Mouse (Mus musculus): ENCODE results near the gene Pagr1b.
A peak's percentile ranks its signal among the peaks of the same experiment; 100 is the strongest.

Gene Pagr1b

DNA sequence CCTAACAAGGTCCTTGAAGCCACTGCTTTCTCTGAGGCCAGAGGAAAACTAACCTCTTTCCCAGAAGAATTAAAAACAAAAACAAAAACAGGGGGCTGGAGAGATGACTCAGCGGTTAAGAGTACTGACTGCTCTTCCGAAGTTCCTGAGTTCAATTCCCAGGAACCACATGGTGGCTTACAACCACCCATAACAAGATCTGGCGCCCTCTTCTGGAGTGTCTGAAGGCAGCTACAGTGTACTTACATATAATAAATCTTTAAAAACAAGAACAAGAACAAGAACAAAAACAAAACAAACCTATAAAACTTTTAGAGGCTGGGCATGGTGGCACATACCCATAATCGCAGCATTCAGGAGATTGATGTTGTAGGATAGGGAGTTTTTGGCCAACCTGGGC is 19.8 kb downstream of the Pagr1b start:
- no peak for DNase-seq (ENCODE audit: extremely low spot score)

DNA sequence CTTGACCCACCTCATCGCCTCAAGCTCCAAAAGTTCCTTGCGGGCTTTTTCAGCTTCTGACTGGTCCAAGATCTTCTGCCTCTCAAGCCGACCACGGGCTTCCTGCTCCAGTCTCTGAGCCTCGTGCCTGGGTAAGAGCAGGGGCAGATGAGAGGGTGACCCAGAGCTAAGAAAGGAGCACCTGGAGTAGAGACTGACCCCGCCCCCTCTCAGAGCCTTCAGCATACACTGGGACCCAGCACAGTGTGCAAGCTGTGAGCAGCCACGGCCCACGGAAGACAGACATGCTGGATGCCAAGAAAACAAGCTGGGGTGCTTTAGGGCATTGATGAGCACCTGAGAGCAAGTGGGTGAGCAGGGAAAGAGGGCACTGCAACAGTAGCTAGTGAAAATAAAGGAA is 27.5 kb downstream of the Pagr1b start:
- no peak for DNase-seq (ENCODE audit: extremely low spot score)

DNA sequence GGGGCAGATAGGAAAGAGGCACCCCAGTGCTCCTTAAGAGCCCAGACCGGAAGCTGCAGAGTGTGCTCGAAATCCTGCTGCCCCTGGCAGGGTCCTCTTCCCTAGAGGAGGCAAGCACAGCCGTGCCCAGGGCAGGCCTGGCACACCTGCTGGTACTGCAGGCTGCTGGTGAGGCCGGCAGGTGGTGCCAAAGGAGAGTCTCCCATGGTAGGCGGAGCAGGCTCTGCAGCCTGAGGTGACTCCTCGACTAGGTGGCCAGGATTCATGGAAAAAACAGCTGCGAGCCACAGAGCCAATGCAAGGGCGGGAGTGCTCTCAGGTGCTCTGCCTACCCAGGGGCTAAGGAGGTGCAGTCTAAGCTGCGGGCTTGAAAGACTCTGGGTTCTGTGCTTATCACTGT is 30.0 kb downstream of the Pagr1b start:
- DNase-seq (ENCODE audit: extremely low spot score) = no peak

DNA sequence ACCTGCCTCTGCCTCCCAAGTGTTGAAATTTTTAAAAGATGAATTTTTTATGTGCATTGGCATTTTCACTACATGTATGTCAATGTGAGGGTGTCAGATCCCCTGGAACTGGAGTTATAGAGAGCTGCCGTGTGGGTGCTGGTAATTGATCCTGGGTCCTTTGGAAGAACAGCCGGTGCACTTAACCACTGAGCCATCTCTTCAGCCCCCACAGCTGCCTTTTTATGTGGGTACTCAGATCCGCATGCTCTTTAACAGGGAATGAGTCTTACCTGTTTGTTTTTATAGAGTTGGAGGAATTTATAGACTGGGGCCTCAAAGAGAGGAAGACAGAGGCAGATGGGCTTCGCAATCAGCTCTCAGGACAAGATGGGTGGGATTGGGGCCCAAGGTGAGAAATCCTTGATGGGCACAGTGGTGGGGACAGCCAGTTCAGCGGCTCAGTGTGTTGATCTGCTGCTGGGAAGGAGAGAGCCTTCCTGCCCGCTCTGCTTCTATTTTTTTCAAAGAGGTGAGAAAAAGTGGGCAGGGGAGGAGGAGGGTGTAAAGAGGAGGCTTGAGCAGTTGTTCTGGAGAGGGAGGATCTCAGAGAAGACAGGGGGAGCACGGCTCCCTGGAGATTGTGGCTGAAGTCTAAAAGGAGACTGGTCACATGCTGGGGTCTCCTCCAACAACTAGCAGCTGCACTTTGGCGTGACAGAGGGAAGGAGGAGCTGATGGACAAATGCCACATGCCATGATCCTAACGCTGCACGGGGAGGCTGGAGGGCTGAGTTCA is 31.4 kb downstream of the Pagr1b start:
- DNase-seq (ENCODE audit: extremely low spot score) = no peak

DNA sequence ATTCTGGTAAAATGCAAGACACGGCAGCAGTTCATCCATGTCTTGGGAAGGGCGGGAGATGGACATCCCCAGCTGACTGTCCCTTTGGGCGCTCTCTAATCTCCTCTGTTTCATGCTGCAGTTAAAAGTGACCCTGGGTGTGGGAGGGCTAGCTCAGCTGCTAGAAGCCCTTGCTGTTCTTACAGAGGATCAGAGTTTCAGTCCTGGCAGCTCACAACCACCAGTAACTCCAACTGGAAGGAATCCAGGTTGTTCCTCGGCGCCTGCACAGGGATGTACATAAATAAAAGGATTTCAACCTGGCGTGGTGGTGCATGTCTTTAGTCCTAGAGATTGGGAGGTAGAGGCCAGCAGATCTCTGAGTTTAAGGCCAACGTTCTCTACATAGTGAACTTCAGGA is 33.2 kb downstream of the Pagr1b start:
- no peak for DNase-seq (ENCODE audit: extremely low spot score)

DNA sequence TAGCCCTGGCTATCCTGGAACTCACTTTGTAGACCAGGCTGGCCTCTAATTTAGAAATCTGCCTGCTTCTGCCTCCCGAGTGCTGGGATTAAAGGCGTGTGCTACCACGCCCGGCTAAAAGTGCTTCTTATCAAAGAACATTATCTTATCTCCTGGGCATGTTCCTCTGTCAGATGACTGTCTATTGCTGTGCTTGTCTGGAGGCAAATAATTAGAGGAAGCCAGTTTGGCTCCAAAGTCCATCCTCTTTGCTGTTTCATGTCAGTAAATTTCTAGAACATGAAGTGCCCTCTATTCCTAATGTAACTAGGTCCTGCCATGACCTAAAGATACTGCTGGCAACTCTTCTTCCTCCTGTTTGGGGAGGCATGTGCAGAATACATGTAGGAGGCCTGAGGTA is 34.2 kb downstream of the Pagr1b start:
- no peak for DNase-seq (ENCODE audit: extremely low spot score)

DNA sequence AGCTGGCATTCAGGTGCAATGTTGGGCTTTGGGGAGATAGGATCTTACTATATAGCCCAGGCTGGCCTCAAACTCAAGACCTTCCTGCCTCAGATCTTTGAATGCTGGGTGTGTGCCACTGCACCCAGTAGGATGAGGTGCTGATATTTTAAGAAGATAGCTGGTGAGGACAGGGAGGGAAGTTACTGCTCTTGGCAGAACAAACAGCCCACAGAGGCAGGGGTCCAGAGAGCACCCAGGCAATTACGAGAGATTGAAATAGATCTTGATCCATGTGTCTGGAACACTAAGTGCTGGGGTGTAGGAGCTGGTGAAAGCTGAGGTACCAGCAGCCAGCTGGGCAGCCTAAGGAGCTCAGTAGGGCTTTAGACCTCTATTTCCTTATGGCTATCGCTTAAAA is 34.7 kb downstream of the Pagr1b start:
- no peak for DNase-seq (ENCODE audit: extremely low spot score)

DNA sequence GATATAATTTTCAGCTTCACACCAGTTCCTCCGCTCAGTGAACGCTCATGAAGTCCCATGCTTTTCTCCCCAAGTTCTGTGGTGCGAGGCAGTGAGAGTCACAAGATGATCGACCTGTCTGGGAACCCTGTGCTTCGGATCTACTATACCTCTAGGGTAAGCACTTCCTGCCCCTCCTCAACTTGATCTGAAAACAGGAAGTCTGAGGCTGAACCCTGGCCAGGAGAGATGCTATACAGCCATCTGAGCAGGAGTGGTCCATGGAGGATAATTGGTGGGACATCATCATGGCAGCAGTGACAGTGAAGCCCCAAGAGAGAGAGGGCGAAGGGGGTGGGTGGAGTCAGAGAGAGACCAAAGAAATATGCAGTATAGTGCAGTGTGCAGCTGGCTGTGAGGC is 37.4 kb downstream of the Pagr1b start:
- DNase-seq (ENCODE audit: extremely low spot score) = no peak

DNA sequence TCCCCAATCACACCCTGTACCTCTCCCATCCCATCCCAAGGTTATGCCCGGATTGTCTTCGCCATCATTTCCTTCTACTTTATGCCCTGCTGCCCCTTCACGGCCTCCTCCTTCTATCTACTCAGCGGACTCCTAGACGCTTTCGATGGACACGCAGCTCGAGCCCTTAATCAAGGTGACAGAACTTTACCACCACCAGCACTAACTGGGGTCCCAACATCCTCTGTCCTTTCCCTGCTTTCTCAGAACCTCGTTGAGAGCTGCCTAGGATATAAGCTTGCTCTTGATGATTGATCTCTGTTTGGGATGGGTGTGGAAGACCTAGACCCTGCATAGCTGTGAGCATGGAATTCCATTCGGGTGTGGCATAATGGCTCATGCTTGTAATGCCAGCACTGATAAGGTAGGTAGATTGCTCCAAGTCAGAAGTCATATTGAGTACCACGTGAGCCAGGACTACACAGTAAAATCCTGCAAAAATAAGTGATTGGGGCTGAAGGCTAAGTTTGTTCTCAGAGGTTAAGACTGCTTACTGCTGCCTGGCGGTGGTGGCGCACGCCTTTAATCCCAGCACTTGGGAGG is 39.3 kb downstream of the Pagr1b start:
- DNase-seq (ENCODE audit: extremely low spot score) = no peak

DNA sequence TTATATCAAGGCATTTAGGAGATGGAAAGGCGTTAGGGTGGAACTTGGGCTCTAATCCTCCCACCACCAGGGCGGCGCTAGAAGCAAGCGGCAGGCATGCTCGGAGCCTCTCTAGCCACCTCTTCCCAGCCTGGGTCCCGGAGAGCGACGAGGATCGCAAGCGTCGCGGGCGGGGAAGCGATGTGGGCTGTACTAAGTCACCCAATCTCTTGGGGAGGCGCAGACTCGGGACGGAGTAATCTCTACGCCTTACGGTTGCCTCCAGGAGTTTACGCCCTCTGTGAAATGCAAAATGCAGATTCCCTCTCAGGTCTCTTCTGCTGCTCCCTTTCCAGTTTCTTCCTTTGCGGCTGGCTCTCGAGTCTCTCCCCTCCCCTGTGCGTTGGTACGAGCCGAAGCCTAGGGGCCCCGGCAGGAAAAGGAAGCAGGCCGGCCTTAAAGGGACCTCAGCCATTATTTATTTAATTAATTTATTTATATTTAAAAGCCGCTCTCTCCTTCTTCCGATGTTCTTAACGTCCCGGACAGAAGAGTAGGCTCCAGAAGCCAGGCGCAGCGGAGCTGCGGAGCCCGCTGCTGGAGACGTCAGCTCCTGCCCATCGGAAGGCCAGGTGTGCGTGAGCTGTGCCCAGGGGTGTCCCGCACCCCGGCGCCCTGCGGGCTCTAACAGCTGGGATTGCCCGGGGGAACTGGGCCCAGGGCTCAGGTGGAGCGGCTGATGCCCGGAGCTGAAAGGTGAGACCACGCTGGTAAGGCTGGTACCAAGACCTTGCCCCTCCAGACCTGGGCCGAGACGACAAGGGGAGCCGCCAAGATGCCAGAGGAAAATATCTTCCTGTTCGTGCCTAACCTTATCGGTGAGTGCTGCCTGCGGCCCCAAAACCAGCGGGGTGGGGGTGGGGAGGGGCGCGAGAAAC is 40.1 kb downstream of the Pagr1b start, which contains the start of gene Cdiptos:
Cdiptos (minus strand) TSS at position 149 of the 917 bp plus-strand sequence.
- peak; percentile 94 for DNase-seq (ENCODE audit: extremely low spot score)

DNA sequence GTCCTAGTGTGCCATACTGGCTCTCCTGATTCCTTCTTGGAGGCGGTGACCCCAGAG is 40.6 kb downstream of the Pagr1b start, which contains the start of gene Cdipt:
Cdipt (plus strand) TSS at position 22 of the 57 bp plus-strand sequence.
- no peak for DNase-seq (ENCODE audit: extremely low spot score)

DNA sequence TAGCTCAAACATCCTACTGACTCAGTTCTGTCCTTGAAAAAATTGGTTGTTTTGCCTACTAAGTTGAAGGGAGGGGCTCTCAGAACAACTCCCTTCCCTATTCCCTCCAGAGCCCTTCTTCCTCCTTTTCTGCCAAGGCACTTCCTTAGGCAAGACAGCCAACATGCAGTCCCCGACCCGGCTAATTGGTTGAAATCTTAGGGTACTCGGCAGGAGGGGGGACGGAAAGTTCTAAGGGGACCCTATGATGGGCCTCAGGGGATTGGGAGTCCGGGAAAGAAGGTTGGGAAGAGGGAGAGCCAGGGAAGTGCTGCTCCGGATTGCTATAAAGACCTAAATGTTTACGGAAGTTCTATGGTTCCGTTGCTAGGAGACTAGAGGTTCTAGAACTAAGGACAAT is 40.8 kb downstream of the Pagr1b start:
- no peak for DNase-seq (ENCODE audit: extremely low spot score)

DNA sequence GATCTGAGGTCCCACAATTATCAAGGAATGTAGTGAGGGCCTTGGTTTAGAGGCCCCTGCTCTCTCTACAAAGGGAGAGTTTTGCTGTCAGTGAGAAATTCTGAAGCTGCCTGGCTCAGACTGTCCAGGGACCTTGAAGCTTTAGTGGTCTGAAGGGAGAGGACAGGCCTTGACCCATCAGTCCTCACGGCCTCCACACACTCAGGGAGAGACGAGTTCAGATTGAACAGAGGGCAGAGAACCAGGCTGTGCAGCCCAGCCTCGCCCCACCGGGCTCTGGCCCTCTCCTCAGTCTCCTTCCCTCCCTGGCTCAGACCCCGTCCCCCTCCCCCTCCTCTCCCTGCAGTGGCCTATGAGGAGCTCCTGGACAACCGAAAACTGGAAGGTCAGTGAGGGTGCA is 48.9 kb downstream of the Pagr1b start:
- no peak for DNase-seq (ENCODE audit: extremely low spot score)

DNA sequence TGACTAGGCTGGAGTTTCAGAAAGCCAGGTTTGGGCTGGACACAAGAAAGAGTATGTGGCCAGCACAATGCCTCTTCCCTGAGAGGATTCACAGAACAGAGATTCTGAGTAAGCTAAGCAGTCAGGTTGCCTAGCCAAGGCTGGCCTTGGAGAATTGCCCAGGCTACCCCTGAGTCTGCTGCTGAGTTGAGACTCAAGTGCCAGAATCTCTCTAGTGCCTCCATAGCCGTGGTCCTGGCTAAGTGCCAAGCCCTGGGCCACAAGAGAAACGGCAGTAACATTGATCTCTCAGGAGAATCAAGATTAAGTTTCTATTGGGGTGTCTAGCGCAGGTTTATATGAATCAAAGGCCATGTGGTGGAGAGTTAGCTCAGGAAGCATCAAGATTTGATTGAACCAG is 50.7 kb downstream of the Pagr1b start:
- no peak for DNase-seq (ENCODE audit: extremely low spot score)

DNA sequence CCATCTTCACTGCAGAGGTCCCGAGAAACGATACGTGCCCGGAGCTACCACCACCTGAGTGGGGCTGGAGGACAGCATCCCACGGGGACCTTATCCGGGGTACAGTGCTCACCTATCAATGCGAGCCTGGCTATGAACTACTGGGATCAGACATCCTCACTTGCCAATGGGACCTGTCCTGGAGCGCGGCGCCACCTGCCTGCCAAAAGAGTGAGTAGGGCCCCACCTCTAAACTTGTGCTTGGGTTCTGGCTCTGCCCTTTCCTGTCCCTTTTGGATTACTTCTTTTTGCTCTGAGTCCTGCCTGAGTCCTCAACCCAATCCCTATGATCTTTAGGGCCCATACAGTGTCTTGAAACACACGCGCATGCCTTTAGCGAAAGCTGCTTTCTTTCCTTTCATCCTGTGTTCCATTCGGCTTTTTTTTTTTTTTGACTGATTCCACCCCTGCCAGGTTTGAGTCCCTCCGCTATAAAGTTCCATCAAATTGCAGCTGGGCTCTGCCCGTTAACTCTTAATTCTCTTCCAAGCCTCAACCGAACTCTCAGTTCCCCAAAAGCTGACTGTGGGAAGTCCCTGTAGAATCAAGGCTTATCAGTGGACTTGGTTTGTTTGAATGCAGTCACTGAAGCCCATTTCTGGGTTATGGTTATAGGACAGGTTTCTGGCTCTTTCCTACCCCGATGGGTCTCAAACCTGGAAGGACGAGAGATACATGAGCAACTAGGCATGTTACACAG is 52.6 kb downstream of the Pagr1b start:
- DNase-seq (ENCODE audit: extremely low spot score) = peak; percentile 58

DNA sequence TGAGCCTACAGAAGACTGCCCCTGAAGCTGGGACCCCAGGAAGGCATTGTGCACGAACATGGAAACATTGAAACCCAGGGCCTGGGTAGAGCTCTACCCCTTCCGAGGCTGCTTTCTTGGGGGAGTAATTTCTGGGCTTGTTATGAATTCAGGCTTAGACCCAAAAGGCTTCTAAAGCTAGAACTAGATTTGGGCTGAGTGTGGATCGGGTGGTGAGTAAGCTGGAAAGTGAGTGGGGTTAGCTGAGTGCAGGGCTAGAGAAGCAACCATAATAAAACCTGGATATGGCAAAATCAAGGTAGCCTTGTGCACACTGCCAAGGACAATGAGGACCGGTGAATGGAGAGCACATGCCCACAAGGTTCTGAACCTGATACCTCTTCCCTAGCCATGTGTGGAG is 54.3 kb downstream of the Pagr1b start:
- no peak for DNase-seq (ENCODE audit: extremely low spot score)

DNA sequence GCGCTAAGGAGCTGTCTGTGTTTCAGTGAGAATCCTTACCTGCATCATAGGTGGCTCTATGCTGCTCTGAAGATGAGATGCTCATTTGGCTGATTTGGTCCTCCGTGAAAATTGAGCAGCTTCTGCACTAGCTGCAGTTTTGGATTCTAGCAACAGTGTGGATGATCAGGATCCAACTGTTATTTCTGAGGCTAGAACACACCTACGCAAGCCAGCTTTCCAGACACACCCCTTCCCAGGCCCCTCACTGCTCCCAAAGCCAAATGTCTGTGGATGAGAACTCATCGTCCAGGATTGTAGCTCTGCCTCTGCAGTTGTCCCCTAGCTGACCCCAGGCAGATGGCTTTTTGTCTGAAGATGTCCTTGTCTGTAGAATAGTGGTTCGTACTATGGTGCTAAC is 55.2 kb downstream of the Pagr1b start:
- no peak for DNase-seq (ENCODE audit: extremely low spot score)

DNA sequence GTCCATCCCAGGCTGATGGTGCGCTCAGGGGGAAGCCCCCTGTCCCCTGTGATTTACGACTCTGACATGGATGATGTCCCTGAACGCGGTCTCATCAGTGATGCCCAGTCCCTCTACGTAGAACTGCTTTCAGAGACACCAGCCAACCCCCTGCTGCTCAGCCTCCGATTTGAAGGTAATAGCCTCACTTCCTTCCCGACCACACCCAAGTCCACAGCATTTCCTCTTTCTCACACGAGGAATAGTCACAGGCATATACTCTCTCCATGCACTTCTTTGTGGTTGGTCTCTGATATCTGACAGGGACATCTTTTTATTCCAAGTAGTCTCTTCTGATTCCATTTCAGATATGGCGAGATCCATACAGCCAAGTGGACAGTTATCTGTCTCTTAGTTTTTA is 56.5 kb downstream of the Pagr1b start:
- no peak for DNase-seq (ENCODE audit: extremely low spot score)

DNA sequence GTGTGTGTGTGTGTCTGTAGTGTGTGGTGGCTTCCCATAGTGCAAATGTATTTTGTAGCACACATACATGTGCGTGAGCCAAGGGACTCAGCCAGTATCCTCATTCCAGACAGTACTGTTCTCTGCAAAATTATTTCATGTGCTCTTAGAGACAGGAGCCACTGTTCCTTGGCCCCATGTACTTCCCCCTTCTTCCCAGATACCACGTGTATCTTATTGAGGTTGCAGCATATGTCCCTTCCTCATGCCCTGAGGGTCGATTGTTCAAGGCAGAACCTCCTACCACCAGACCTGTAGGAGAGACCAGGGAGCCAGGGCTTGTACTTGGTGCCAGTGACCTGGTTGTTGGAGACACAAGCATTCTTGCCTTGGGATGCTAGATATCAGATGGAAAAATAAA is 61.2 kb downstream of the Pagr1b start:
- no peak for DNase-seq (ENCODE audit: extremely low spot score)

DNA sequence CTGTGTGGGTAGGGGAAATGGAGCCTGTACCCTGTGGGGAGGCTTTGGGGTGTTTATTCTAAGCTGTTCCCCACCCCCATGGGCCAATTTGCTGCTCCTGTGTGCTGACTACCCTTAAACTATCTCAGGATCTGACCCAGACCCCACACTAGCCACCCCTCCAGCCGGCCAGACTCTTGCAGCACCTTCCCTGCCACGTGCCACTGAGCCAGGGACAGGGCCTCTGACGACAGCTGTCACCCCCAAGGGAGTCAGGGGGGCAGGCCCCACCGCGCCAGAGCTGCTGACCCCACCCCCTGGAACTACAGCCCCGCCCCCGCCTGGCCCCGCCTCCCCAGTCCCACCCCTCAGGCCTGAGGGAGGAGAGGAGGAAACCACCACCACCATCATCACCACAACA is 63.6 kb downstream of the Pagr1b start:
- DNase-seq (ENCODE audit: extremely low spot score) = no peak

DNA sequence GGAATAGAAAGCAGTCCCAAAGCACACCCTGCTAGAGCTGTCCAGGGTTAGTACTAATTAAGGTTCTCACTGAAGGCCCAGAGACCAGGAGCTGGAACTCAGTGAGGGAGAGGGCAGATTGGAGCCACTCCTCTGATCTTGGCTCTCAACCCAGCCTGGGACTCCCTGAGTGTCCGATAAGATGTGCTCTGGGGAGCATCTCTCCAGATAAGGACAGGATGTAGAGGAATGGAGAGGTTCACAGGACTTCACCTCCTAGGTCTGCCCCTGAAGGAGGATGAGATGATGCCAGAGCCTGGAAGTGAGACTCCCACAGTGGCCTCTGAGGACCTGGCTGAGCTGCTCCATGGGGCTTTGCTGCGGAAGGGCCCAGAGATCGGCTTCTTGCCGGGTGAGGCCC is 64.5 kb downstream of the Pagr1b start:
- no peak for DNase-seq (ENCODE audit: extremely low spot score)

Measured in embryo, embryonic 9.5 days (tissue).